Mouse (Mus musculus) ES-E14 (cell line): ENCODE measurements around the gene Chst3.

Experiments used
- CHD2 ChIP-seq: IDR thresholded peaks from 2 replicates; pipeline ENCODE4 v1.6.1; 2014; ENCODE audit warnings: mild to moderate bottlenecking, low read depth, low read length, inconsistent platforms
- HCFC1 ChIP-seq: IDR thresholded peaks from 2 replicates; pipeline ENCODE4 v1.6.1; 2012; ENCODE audit warnings: low read length, inconsistent platforms, borderline replicate concordance; ENCODE audit not compliant: insufficient read depth
- MAFK ChIP-seq: IDR thresholded peaks from 2 replicates; pipeline ENCODE4 v1.6.1; 2014; ENCODE audit warnings: mild to moderate bottlenecking, low read depth, low read length, inconsistent platforms; ENCODE audit not compliant: insufficient read depth
- ZC3H11A ChIP-seq: IDR thresholded peaks from 2 replicates; pipeline ENCODE4 v1.6.1; 2012; ENCODE audit warnings: low read depth, mild to moderate bottlenecking, inconsistent platforms, low read length, borderline replicate concordance
- ZNF384 ChIP-seq: IDR thresholded peaks from 2 replicates; pipeline ENCODE4 v1.6.1; 2012; ENCODE audit warnings: low read depth, low read length, inconsistent platforms

DNA sequence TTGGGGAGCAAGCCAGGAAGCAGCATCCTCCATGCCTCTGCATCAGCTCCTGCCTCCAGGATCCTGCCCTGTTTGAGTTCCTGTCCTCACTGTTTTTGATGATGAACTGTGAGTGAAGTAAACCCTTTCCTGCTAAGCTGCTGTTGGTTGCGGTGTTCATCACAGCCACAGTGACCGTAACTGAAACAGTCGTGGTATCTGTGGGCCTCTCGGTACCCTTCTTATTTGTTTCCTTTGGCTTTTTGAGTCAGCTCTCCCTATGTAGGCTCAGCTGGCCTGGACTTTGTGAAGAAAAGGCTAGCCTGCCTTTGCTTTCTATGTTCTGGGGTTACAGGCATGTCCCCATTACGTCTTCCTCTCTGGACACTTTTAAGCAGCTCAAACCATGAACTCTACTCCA is 47.7 kb downstream of the Chst3 start:
- no peak for TF ChIP-seq MAFK
- TF ChIP-seq CHD2, result no peak
- no peak for TF ChIP-seq HCFC1
- no peak for TF ChIP-seq ZNF384
- TF ChIP-seq ZC3H11A, result no peak
